Mouse (Mus musculus) left cerebral cortex, adult 2 months (tissue): ENCODE results near the gene Rcor1. TPM values are rescaled to one million over a fixed set of nuclear protein-coding genes. Genes with fewer than 3 reads are reported as not detected.

ENCODE experiments used
- DNase-seq, 2 experiments: peaks; one replicate each; pipeline ENCODE4 v3.0.0; 2021 to 2022; ENCODE audit warnings: low spot score in 2 of 2, mixed read lengths in 1 of 2; ENCODE audit errors: extremely low spot score in 1 of 2
- H3K27ac ChIP-seq: fragments of 200-600 bp; 2 replicates; pipeline ENCODE4 v1.8.1; 2022
- H3K4me3 ChIP-seq: fragments of 200-600 bp; 2 replicates; pipeline ENCODE4 v1.8.1; 2022
- CTCF ChIP-seq: fragments of 200-600 bp; IDR thresholded peaks from 2 replicates; pipeline ENCODE4 v1.8.1; 2022; ENCODE audit warnings: antibody characterized with exemption, mild to moderate bottlenecking, moderate library complexity
- intact Hi-C: fragments of 180-260 bp; cut with DNase I; formaldehyde crosslinking; loops from one replicate; pipeline ENCODE4 v1.15.1; 2025
- total RNA-seq, 2 experiments: library from RNA; stranded (reverse); gene quantifications; 2 replicates each; pipeline ENCODE4 v1.2.3; 2021

Gene Rcor1
- total RNA-seq, 2 experiments from 2014 or later: 16.2 to 19.8 TPM

DNA sequence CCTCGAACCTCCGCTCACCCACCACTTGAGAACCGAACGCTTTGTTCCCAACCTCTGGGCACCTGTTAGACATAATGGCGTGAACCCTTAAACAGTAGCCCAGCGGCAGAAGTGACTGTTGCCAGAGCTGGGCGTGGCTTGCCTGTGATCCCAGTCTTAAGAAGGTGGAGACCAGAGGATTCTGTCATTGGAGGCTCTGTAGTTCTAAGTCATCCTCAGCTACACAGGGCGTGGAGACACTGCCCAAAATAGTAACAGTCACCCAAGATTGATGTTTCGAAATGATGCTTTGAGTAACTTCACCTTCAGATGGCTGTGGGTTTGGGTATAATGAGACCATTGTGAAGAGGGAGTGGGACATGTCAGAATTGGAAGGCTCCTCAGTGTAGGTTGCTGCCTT lies 35.0 kb upstream of the Rcor1 start:
- no peak overlapping the region for H3K4me3 ChIP-seq
- intact Hi-C loops: no loop called here
- no peak for DNase-seq
- no peak overlapping the region for H3K27ac ChIP-seq
- TF ChIP-seq CTCF: no peak

DNA sequence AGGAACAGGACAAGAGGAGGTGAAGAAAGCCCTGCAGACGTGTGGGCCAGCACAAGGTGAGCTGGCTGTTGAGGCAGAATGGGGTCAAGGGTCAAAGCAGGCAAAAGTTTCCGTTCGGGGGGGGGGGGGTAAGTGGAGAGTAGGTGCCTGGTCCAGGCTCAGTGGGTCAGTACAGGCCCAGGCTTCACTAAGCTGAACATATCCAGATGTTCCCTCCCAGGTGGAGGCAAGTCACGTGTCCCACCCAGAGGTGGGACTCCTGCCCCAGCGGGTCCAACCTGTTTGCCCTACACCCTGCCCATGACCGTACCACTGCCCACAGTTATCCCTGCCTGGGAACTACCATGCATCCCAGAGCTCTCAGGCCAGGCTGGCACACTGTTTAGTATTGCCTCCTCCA lies 33.3 kb upstream of the Rcor1 start:
- Histone ChIP-seq H3K4me3 (no peak overlapping the region), H3K27ac (no peak overlapping the region)
- no peak for DNase-seq
- intact Hi-C loops: no loop called here
- no peak for TF ChIP-seq CTCF

DNA sequence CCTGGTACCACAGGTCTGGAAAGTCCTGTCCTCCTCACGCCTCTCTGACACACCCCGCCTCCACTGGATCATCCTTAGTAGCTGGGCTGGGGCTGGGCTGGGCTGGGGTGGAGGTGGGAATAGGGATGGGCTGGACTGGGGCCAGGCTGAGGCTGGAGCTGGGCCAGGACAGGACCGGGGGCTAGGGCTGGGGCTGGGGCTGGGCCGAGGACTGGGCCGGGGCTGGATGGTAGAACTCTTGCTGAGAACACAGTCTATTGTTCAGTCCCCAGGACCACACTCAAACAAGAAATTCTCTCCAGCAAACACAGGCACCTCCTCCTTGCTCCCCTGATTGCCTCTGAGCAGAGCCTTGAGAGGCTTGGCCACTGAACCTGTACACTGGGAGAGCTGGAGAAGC lies 32.8 kb upstream of the Rcor1 start:
- Histone ChIP-seq H3K4me3 (no peak overlapping the region), H3K27ac (no peak overlapping the region)
- intact Hi-C loops: no loop called here
- no peak for DNase-seq
- TF ChIP-seq CTCF: no peak

DNA sequence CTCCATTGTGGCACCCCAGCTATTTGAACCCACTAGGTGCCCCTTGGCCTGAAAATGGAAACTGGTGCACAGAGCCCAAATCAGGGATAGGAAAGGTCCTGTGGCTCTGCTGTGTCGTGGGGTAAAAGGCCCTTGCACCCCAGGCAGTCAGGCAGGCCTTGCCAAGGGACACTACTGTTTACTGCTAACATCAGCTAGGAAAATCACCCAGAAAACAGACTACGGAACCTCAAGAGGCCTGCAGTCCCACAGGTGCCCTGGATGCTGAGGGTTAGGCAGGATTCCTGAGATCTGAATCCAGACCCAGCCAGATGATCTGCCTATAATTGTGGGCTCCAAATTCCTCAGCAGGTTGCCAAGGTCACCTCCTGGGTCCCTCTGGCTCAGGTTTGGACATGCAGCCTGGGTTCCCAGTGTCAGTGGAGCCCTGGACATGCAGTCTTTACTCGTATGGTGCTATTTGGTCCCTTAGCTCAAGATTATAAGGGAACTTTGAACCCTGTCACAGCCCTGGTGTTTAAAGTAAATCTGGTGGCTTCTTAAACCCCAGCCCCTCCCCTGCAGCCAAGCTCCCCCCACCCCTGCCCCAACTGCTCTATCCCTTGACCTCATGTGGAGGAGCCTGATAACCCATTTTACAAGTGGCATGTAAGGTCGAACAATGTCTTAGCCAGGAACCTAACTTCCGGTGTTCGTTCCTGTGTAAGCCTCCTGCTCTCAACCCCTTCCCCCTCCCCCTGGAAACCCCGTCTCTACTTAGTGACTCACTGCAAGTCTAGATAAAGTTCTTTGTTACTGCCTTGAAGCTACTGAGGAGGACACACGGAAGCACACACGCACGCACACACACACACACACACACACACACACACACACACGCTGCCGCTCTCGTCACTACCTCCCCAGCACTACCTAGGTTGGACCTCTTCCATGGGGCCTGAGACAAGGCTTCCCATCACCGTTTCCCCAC lies 31.7 kb upstream of the Rcor1 start:
- Histone ChIP-seq H3K27ac (no peak overlapping the region), H3K4me3 (no peak overlapping the region)
- intact Hi-C loops: no loop called here
- no peak for DNase-seq
- TF ChIP-seq CTCF: no peak

DNA sequence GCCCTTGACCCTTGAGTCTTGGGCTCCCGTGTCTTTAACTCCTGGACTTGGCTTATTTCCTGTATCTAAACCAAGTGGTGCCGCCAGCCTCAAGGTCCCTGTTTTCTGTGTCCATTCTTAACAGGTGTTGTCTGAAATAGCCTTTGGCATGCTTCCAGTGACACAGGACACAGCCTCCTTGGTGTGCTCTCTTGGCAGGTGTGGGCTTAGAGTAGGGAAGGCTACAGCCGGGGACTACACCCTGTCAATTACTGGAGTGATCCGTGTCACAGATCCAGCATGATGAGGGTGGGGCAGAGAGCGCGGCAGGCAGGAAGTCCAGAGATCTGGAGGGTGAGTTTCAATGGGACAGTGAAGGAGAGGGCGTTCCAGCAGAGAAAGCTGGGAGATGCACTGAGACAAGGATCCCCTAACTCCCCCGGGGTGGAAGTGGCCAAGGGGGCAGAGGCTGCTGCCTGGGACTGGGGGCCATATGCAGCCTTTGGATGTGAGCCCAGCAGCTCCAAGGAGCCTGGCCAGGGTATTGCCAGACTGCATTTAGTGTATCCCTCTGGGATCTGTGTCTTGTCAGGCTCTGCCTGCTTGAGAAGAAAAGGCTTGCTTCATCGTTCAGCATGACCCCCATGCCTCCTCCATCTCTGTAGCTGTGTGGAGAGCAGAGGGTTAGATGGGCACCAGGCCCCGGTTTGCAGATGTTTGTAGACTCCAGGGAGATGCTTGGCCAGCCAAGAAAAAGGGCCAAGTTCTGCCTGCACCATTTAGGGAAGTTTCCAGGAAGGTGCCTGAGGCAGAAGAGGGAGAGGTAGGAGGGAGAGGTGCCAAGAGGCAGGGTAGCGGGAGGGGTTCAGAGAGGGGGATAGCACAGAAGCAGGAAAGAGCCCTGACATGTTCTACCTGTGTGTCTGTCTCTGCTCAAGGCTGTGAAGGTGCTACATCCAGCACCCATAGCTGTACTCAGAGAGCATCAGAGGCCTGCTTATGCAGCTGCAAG lies 30.4 kb upstream of the Rcor1 start:
- DNase-seq: no peak
- Histone ChIP-seq H3K27ac (no peak overlapping the region), H3K4me3 (no peak overlapping the region)
- intact Hi-C loops: no loop called here
- no peak for TF ChIP-seq CTCF

DNA sequence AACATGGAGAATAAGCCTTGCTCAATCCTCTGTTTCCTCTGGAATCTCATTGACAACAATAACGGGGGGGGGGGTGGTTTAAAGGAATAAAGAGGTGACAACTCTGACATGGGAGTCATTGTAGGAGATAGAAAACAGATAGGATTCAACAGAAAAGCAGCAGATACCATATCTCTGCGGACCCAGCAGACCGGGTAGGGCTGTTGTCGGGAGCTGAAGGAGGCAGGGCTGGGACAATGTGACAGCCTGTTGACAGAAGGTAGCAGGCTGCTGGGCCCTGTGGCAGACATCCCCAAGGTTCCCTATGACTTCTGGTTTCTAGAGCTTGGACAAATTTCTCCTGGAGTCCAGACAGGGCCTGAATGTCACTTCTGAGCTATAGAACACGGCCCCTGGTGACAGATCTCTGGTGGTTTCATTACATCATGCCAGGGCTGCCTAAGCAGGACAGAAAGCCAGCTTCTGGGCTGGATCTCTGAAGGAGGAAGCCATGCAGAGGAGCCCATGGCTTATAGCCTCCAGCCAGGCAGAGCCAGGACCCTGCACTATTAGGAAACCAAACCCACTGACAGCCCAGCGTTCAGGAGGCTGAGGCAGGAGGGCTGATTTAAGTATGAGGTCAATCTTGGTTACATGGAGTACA lies 29.4 kb upstream of the Rcor1 start:
- TF ChIP-seq CTCF: no peak
- no peak overlapping the region for H3K27ac ChIP-seq
- DNase-seq: no peak
- intact Hi-C loops: no loop called here
- H3K4me3 ChIP-seq: no peak overlapping the region

DNA sequence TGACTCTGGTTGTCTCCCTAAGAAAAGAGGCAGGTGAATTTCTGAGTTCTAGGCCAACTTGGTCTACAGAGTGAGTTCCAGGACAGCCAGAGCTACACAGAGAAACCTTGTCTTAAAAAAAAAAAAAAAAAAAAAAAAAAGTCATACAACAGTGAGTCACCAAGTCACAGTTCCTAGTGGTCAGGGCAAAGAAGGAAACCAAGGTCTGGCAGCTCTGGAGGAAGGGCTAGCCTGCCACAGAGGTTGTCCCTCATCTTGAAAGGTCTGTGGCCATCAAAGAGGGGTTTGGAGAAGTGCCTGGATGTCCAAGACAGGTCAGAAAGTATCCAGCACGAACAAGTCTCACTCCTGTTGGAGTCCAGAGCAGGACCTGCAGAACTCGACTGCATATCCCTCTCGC lies 22.3 kb upstream of the Rcor1 start:
- H3K4me3 ChIP-seq: no peak overlapping the region
- no peak for TF ChIP-seq CTCF
- intact Hi-C loops: no loop called here
- no peak for DNase-seq
- no peak overlapping the region for H3K27ac ChIP-seq

DNA sequence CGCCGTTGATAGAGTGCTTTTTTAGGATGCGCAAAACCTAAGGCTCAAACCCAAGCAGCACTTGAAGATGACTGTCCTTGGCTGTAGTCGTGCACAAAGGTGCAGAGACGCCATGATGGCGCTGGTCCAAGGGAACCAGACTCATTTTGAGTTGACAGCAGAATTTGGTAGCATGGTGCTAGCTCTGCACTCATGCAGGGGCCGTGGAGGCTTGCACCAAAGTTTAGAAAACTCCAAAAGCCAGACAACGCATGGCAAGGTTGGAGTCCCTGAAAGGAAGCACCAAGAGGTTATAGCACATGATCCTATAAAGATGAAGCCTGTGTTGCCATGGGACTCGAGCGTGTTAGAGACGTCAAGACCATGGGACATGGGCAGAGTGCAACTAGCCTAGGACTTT lies 21.1 kb upstream of the Rcor1 start:
- DNase-seq: no peak
- intact Hi-C loops: no loop called here
- Histone ChIP-seq H3K4me3 (no peak overlapping the region), H3K27ac (no peak overlapping the region)
- no peak for TF ChIP-seq CTCF

DNA sequence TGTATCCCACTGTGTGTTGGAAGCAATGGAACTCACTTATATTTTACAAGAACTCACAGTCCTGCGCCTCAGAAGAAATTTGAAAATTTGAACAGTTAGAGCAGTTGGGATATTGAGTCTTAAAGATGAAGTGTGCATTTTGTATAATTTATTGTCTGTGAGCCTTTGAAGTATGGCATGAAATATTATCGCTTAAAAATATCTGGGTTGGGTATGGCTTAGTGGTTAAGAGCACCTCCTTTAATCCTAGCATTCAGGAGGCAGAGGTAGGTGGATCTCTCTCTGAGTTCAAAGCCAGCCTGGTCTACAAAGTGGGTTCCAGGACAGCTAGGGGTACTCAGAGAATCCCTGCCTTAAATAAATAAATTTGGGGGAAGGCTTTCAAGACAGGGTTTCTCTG lies 20.1 kb upstream of the Rcor1 start:
- DNase-seq: no peak
- intact Hi-C loops: no loop called here
- Histone ChIP-seq H3K27ac (no peak overlapping the region), H3K4me3 (no peak overlapping the region)
- TF ChIP-seq CTCF: no peak

DNA sequence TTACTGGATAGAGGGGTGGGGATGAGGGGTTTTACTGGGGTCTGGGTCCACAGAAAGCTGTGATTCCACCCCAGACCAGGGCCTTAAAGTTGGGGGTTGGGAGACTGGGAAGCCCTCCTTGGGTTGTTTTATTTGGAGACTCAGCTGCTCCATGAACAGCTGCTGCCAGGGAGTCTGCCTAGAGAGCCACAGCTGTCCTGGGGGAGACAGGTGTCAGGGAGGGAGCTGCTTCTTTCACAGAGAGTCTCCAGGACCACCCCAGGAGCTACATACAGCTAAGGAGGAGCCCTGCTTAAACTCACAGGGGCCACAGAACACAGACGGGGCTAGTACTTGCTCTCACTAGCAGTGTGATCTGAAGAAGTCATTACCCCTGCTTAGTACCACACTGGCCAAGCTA lies 18.0 kb upstream of the Rcor1 start:
- no peak for DNase-seq
- intact Hi-C loops: no loop called here
- no peak for TF ChIP-seq CTCF
- no peak overlapping the region for H3K27ac ChIP-seq
- no peak overlapping the region for H3K4me3 ChIP-seq

DNA sequence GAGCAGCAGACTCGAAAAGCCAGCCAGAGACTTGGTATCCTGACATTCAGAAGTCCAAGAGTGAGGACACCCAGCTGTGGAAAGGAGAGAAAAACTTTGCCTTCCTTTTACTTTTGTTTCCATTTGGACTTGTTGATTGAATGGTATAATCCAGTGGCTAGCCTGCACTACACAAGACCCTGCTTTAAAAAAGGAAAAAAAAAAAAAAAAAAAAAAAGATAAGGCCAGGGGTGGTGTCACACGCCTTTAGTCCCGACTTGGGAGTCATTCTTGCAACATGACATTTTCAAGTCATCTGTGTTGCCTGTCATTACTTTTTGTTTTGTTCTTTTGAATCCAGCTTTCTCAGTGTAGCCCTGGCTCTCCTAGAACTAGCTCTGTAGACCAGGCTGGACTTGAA lies 17.6 kb upstream of the Rcor1 start:
- no peak overlapping the region for H3K27ac ChIP-seq
- no peak for TF ChIP-seq CTCF
- H3K4me3 ChIP-seq: no peak overlapping the region
- DNase-seq: no peak
- intact Hi-C loops: no loop called here
